Mouse (Mus musculus): ENCODE measurements around the gene Cbx3.
"Not testable (repeated sequence)": the region's sequence is repeated elsewhere in the genome, so short reads cannot be mapped to it uniquely, and the experiment has no call there.

Gene Cbx3

GRCm38 (mm10) chr6:51479136-51479731 lies 9.1 kb downstream of the Cbx3 start:
- no peak for TF ChIP-seq CTCF (conservative IDR thresholded peaks at IDR 0.05; ENCODE audit: low read length)
- TF ChIP-seq NANOG (IDR thresholded peaks at IDR 0.05; ENCODE audit: borderline replicate concordance, low read length): no peak
- TF ChIP-seq POU5F1 (IDR thresholded peaks at IDR 0.05; ENCODE audit: borderline replicate concordance, low read length): no peak
- Histone ChIP-seq H3K4me3 (replicated peaks; ENCODE audit: low read length) (no peak overlapping the region), H3K27me3 (ENCODE audit: insufficient read depth, low read length) (no peaks in the 10 kb centered on the region), H3K9me3 (ENCODE audit: low read length) (no peaks in the 10 kb centered on the region), H3K36me3 (ENCODE audit: insufficient read depth, low read length) (peaks cover 87% of the 10 kb centered on the region), H3K4me1 (replicated peaks; ENCODE audit: low read depth, low read length) (peaks cover 42% of the 10 kb centered on the region)

- peaks cover 69% of the 10 kb centered on the region for H3K36me3 ChIP-seq (ENCODE audit: insufficient read depth, low read length)
- no peak overlapping the region for H3K4me3 ChIP-seq (replicated peaks; ENCODE audit: low read length)
- peaks cover 11% of the 10 kb centered on the region for H3K9me3 ChIP-seq (ENCODE audit: low read length)
- TF ChIP-seq NANOG (IDR thresholded peaks at IDR 0.05; ENCODE audit: borderline replicate concordance, low read length): no peak
- TF ChIP-seq CTCF (conservative IDR thresholded peaks at IDR 0.05; ENCODE audit: low read length): no peak
- no peak for TF ChIP-seq POU5F1 (IDR thresholded peaks at IDR 0.05; ENCODE audit: borderline replicate concordance, low read length)
- H3K27me3 ChIP-seq (ENCODE audit: insufficient read depth, low read length): no peaks in the 10 kb centered on the region
- H3K4me1 ChIP-seq (replicated peaks; ENCODE audit: low read depth, low read length): peaks cover 31% of the 10 kb centered on the region
These were observed 11.4 kb downstream of the Cbx3 start for GRCm38 (mm10) chr6:51481548-51481947.

DNA sequence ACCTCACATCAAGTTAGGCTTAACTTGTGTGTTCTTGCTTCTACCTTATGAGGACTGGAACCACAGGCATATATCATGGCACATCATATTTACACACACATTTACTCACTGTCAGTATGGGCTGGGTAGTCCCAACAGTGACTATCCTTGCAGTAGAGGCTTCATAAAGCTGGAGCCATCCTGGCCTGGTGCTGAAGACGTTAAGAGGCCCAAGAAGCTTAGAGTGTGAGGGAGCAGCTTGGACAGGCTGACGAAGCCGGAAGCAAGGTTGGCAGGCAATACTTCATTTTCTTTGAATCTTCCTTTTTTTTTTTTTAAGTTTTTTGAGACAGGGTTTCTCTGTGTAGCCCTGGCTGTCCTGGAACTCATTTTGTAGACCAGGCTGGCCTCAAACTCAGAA lies 13.7 kb downstream of the Cbx3 start:
- no peaks in the 10 kb centered on the region for H3K27me3 ChIP-seq (ENCODE audit: insufficient read depth, low read length)
- peaks cover 17% of the 10 kb centered on the region for H3K4me1 ChIP-seq (replicated peaks; ENCODE audit: low read depth, low read length)

GRCm38 (mm10) chr6:51484556-51484955 lies 14.4 kb downstream of the Cbx3 start:
- Histone ChIP-seq H3K4me1 (replicated peaks; ENCODE audit: low read depth, low read length) (peaks cover 16% of the 10 kb centered on the region), H3K9me3 (ENCODE audit: low read length) (peaks cover 30% of the 10 kb centered on the region), H3K36me3 (ENCODE audit: insufficient read depth, low read length) (peaks cover 42% of the 10 kb centered on the region)
- H3K4me3 ChIP-seq (replicated peaks; ENCODE audit: low read length); H3K27me3 ChIP-seq (ENCODE audit: insufficient read depth, low read length): not testable (repeated sequence)

More for the DNA sequence above, 13.7 kb downstream of the Cbx3 start:
- Histone ChIP-seq H3K36me3 (ENCODE audit: insufficient read depth, low read length) (peaks cover 49% of the 10 kb centered on the region), H3K4me3 (replicated peaks; ENCODE audit: low read length) (no peak overlapping the region), H3K9me3 (ENCODE audit: low read length) (peaks cover 30% of the 10 kb centered on the region)
- TF ChIP-seq NANOG (IDR thresholded peaks at IDR 0.05; ENCODE audit: borderline replicate concordance, low read length) (no peak), CTCF (conservative IDR thresholded peaks at IDR 0.05; ENCODE audit: low read length) (no peak), POU5F1 (IDR thresholded peaks at IDR 0.05; ENCODE audit: borderline replicate concordance, low read length) (no peak)

GRCm38 (mm10) chr6:51485646-51486045 lies 15.5 kb downstream of the Cbx3 start:
- TF ChIP-seq NANOG (IDR thresholded peaks at IDR 0.05; ENCODE audit: borderline replicate concordance, low read length): no peak; the same call in 1 of the 2 replicates
- TF ChIP-seq CTCF (conservative IDR thresholded peaks at IDR 0.05; ENCODE audit: low read length): no peak
- TF ChIP-seq POU5F1 (IDR thresholded peaks at IDR 0.05; ENCODE audit: borderline replicate concordance, low read length): no peak; the same call in 1 of the 2 replicates
- peaks cover 20% of the 10 kb centered on the region for H3K4me1 ChIP-seq (replicated peaks; ENCODE audit: low read depth, low read length)
- H3K36me3 ChIP-seq (ENCODE audit: insufficient read depth, low read length): peaks cover 32% of the 10 kb centered on the region
- no peaks in the 10 kb centered on the region for H3K27me3 ChIP-seq (ENCODE audit: insufficient read depth, low read length)
- H3K9me3 ChIP-seq (ENCODE audit: low read length): peaks cover 30% of the 10 kb centered on the region
- H3K4me3 ChIP-seq (replicated peaks; ENCODE audit: low read length): no peak overlapping the region

DNA sequence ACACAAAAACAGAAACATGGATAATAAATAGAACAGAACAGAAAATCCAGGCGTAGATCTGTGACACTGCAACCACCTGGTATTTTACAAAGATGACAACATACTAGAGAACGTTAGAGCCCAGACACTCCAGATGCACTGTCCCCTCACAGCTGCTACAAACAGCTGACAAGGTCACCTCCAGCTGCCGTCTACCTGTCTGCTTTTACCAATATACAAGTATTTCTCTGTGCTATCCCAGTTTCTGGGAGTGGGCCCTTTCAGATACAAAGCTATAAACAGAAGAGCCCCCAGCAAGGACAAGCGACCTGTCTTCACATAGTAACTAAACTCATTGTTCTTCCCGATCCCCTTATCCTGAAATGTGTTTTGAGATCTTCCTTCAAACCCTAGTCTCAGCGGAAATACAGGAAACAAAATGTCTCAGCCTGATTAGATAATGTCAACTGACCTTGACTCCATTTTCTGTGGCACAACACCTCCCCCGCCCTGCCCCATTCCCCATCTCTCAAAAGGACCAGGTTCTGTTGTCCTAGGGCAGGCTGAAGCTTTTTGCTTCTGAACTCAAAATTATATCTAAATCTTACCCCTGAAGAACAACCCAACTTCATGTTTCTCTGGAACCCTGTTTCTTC lies 16.0 kb downstream of the Cbx3 start:
- H3K27me3 ChIP-seq (ENCODE audit: insufficient read depth, low read length): no peaks in the 10 kb centered on the region
- TF ChIP-seq POU5F1 (IDR thresholded peaks at IDR 0.05; ENCODE audit: borderline replicate concordance, low read length) (no peak), NANOG (IDR thresholded peaks at IDR 0.05; ENCODE audit: borderline replicate concordance, low read length) (no peak), CTCF (conservative IDR thresholded peaks at IDR 0.05; ENCODE audit: low read length) (no peak)
- peaks cover 26% of the 10 kb centered on the region for H3K36me3 ChIP-seq (ENCODE audit: insufficient read depth, low read length)
- peaks cover 30% of the 10 kb centered on the region for H3K9me3 ChIP-seq (ENCODE audit: low read length)
- peaks cover 21% of the 10 kb centered on the region for H3K4me1 ChIP-seq (replicated peaks; ENCODE audit: low read depth, low read length)
- H3K4me3 ChIP-seq (replicated peaks; ENCODE audit: low read length): no peak overlapping the region

GRCm38 (mm10) chr6:51486731-51487130 lies 16.6 kb downstream of the Cbx3 start:
- Histone ChIP-seq H3K9me3 (ENCODE audit: low read length) (peaks cover 30% of the 10 kb centered on the region), H3K4me3 (replicated peaks; ENCODE audit: low read length) (no peak overlapping the region), H3K27me3 (ENCODE audit: insufficient read depth, low read length) (no peaks in the 10 kb centered on the region), H3K36me3 (ENCODE audit: insufficient read depth, low read length) (peaks cover 21% of the 10 kb centered on the region), H3K4me1 (replicated peaks; ENCODE audit: low read depth, low read length) (peaks cover 21% of the 10 kb centered on the region)
- no peak for TF ChIP-seq NANOG (IDR thresholded peaks at IDR 0.05; ENCODE audit: borderline replicate concordance, low read length)
- no peak for TF ChIP-seq CTCF (conservative IDR thresholded peaks at IDR 0.05; ENCODE audit: low read length)
- no peak for TF ChIP-seq POU5F1 (IDR thresholded peaks at IDR 0.05; ENCODE audit: borderline replicate concordance, low read length)

- Histone ChIP-seq H3K9me3 (ENCODE audit: low read length) (peaks cover 30% of the 10 kb centered on the region), H3K36me3 (ENCODE audit: insufficient read depth, low read length) (0 out of 2 replicates have a peak, but pooled peaks cover 5% of the 10 kb centered on the region), H3K4me3 (replicated peaks; ENCODE audit: low read length) (no peak overlapping the region), H3K4me1 (replicated peaks; ENCODE audit: low read depth, low read length) (peaks cover 20% of the 10 kb centered on the region), H3K27me3 (ENCODE audit: insufficient read depth, low read length) (no peaks in the 10 kb centered on the region)
- no peak for TF ChIP-seq CTCF (conservative IDR thresholded peaks at IDR 0.05; ENCODE audit: low read length)
- no peak for TF ChIP-seq NANOG (IDR thresholded peaks at IDR 0.05; ENCODE audit: borderline replicate concordance, low read length)
- TF ChIP-seq POU5F1 (IDR thresholded peaks at IDR 0.05; ENCODE audit: borderline replicate concordance, low read length): no peak
These were observed 19.6 kb downstream of the Cbx3 start for GRCm38 (mm10) chr6:51489787-51490186.

Data from E14TG2a.4 (cell line).